Mouse (Mus musculus): ENCODE data around the gene Tns3. TPM values are rescaled to one million over a fixed set of nuclear protein-coding genes. Genes with fewer than 3 reads are reported as not detected.

Tns3 gene
- polyA plus RNA-seq, 1 experiment from 2014 or later: 11.0 TPM

DNA sequence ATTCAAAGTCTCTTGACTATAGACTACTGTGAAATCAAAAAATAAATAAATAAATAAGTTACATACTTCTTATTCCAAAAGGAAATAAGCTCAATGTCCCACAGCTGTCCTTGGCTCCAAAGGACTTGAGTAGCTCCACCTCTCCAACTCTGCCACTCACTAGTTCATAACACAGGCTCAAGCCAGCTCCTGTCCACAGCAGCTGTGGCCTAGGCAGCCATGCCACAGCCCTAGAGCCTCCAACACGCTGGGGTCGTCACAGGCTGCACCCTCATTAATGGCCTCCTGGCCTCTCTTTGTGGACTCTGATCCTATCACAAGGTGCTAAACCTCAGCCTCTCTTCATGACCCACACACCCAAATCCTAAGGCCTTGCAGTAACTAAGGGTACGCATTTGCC lies 18.7 kb downstream of the Tns3 start:
- H3K4me1 ChIP-seq (ENCODE audit: control insufficient read depth, insufficient read depth, low read length): 0 out of 2 replicates have a peak, but pooled peaks cover 2% of the 10 kb centered on the region
- WGBS (ENCODE audit: insufficient replicate concordance): 78% methylated on average over 3 of the region's 3 CpGs
- no peak for ATAC-seq (replicated peaks; ENCODE audit: insufficient number of reproducible peaks, low FRiP score, low TSS enrichment)

DNA sequence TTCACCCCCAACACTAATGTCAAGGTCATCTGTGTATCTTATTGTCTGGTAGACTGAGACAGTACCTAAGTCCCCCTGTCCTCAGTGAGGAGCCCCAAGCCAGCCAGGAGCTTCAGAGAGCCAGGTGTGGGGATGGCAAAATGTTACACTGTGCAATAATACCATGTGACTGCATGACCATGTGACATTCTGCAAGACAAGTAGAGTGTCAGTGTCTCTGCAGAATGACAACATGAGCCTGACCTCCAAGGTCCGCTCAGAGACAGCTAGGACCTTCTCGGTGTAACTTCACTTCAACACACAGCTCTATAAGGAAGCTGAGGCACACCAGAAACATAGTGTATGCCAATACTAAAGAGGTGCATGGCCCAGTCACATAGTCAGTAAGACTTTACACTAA lies 20.1 kb downstream of the Tns3 start:
- no peak for ATAC-seq (replicated peaks; ENCODE audit: insufficient number of reproducible peaks, low FRiP score, low TSS enrichment)
- no peak overlapping the region for H3K27ac ChIP-seq (ENCODE audit: low read depth, low read length)
- 86% methylated on average over 2 of the region's 2 CpGs for WGBS (ENCODE audit: insufficient replicate concordance)
- no peaks in the 10 kb centered on the region for H3K27me3 ChIP-seq (ENCODE audit: control insufficient read depth, insufficient read depth, low read length)
- H3K4me2 ChIP-seq: no peak overlapping the region
- no peak overlapping the region for H3K9ac ChIP-seq (ENCODE audit: low read depth, low read length)
- H3K36me3 ChIP-seq (ENCODE audit: control insufficient read depth, insufficient read depth, low read length): no peaks in the 10 kb centered on the region
- H3K4me3 ChIP-seq (ENCODE audit: low read depth, low read length): no peak overlapping the region
- peaks cover 10% of the 10 kb centered on the region for H3K4me1 ChIP-seq (ENCODE audit: control insufficient read depth, insufficient read depth, low read length)
- no peaks in the 10 kb centered on the region for H3K9me3 ChIP-seq (replicated peaks; ENCODE audit: control insufficient read depth, low read length)

More for the DNA sequence above, 18.7 kb downstream of the Tns3 start:
- H3K9ac ChIP-seq (ENCODE audit: low read depth, low read length): no peak overlapping the region
- H3K36me3 ChIP-seq (ENCODE audit: control insufficient read depth, insufficient read depth, low read length): no peaks in the 10 kb centered on the region
- no peak overlapping the region for H3K27ac ChIP-seq (ENCODE audit: low read depth, low read length)
- no peaks in the 10 kb centered on the region for H3K27me3 ChIP-seq (ENCODE audit: control insufficient read depth, insufficient read depth, low read length)
- H3K4me3 ChIP-seq (ENCODE audit: low read depth, low read length): no peak overlapping the region
- no peak overlapping the region for H3K4me2 ChIP-seq
- no peaks in the 10 kb centered on the region for H3K9me3 ChIP-seq (replicated peaks; ENCODE audit: control insufficient read depth, low read length)

DNA sequence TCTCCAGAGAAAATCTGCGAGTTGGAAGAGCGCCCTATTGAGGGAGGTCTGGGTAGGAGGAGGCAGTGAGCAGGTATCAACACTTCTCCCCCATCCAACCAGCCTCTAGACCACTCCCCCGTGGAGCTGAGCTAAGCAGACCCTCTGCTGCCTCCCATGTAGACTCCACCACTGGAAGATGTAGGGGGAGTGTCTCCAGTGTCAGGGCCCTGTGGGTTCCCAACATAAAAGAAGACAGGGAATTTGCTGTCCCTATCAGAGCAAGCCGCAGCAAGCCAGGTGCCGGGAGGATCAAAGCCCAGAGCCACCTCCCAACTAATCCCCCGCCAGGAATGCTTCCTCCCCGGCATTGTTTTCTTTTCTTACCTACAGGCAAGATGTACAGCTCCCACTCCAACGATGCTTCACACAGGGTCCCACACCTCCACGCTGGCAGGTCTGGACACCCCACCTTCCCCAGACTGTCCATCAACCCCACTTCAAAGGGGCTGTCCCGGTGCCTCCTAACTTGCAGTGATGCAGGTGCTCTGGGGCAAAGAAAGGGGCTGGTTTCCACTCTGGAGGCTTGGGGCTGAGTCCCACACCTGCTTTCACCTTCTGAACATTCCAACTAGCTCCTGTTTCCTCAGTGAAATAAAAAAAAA lies 22.6 kb downstream of the Tns3 start:
- 27% methylated on average over 10 of the region's 10 CpGs for WGBS (ENCODE audit: insufficient replicate concordance)
- Histone ChIP-seq H3K4me3 (ENCODE audit: low read depth, low read length) (no peak overlapping the region), H3K4me2 (no peak overlapping the region), H3K27me3 (ENCODE audit: control insufficient read depth, insufficient read depth, low read length) (no peaks in the 10 kb centered on the region), H3K4me1 (ENCODE audit: control insufficient read depth, insufficient read depth, low read length) (peaks cover 29% of the 10 kb centered on the region), H3K36me3 (ENCODE audit: control insufficient read depth, insufficient read depth, low read length) (no peaks in the 10 kb centered on the region), H3K9me3 (replicated peaks; ENCODE audit: control insufficient read depth, low read length) (no peaks in the 10 kb centered on the region), H3K9ac (ENCODE audit: low read depth, low read length) (no peak overlapping the region), H3K27ac (ENCODE audit: low read depth, low read length) (no peak overlapping the region)
- ATAC-seq (replicated peaks; ENCODE audit: insufficient number of reproducible peaks, low FRiP score, low TSS enrichment): no peak

DNA sequence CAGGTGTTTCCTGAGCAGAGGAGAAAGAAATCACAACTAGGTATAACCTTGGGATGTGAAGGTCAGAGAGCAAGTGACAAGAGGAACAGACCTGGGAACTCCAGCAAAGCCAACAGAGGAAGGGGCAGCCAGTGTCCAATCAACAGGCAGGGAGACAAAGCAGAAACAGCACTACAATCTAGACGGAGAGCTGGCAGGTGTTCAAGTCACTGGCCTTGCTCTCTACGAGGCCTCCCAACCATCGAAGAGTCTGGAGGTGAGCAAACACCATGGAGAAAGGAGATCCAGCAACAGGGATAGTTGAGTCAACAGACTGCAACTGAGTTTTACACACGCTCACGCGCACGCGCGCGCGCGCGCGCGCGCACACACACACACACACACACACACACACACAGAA lies 24.6 kb downstream of the Tns3 start:
- Histone ChIP-seq H3K9ac (ENCODE audit: low read depth, low read length) (no peak overlapping the region), H3K27ac (ENCODE audit: low read depth, low read length) (no peak overlapping the region; the same call in 1 of the 2 replicates), H3K4me1 (ENCODE audit: control insufficient read depth, insufficient read depth, low read length) (peaks cover 29% of the 10 kb centered on the region), H3K27me3 (ENCODE audit: control insufficient read depth, insufficient read depth, low read length) (no peaks in the 10 kb centered on the region), H3K9me3 (replicated peaks; ENCODE audit: control insufficient read depth, low read length) (no peaks in the 10 kb centered on the region), H3K4me2 (no peak overlapping the region), H3K36me3 (ENCODE audit: control insufficient read depth, insufficient read depth, low read length) (no peaks in the 10 kb centered on the region), H3K4me3 (ENCODE audit: low read depth, low read length) (no peak overlapping the region)
- WGBS (ENCODE audit: insufficient replicate concordance): 85% methylated on average over 16 of the region's 16 CpGs
- no peak for ATAC-seq (replicated peaks; ENCODE audit: insufficient number of reproducible peaks, low FRiP score, low TSS enrichment)

DNA sequence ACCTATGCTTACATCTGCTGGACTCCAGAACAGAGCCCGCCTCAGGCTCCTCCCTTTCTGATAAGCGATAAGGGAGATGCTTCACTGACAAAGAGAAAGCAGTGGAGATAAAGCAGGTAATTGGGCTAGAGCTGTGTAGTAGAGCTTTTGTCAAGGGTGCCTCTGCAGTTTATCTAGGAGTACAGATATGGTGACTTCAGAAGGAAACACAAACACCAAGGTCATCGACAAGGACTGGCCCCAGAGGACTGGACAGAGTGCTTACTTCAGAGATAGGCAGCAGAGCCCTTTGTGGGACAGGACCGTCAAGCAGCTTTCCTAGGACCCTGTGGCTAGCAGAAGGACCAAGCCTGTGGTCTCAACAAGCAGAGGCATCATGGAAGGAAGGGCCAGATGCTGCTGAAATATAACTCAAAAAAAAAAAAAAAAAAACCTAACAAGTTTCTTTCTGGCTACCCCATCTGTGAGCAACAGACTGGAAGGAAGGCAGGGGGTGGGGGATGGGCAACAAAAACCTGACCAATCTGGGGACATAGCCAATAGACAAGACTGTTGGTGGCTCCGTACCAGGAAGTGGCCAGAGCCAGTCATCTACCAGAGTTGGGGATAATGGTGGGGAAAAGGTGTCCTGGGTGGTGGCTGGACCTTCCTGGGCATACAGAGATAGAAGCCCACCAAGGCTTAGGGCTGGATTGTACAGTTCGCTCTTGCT lies 25.2 kb downstream of the Tns3 start:
- Histone ChIP-seq H3K36me3 (ENCODE audit: control insufficient read depth, insufficient read depth, low read length) (no peaks in the 10 kb centered on the region), H3K27ac (ENCODE audit: low read depth, low read length) (peak overlapping the region; percentile 22), H3K27me3 (ENCODE audit: control insufficient read depth, insufficient read depth, low read length) (no peaks in the 10 kb centered on the region), H3K4me3 (ENCODE audit: low read depth, low read length) (no peak overlapping the region), H3K9me3 (replicated peaks; ENCODE audit: control insufficient read depth, low read length) (no peaks in the 10 kb centered on the region), H3K4me1 (ENCODE audit: control insufficient read depth, insufficient read depth, low read length) (peaks cover 33% of the 10 kb centered on the region), H3K9ac (ENCODE audit: low read depth, low read length) (no peak overlapping the region), H3K4me2 (no peak overlapping the region)
- WGBS (ENCODE audit: insufficient replicate concordance): 49% methylated on average over 6 of the region's 6 CpGs
- ATAC-seq (replicated peaks; ENCODE audit: insufficient number of reproducible peaks, low FRiP score, low TSS enrichment): no peak

DNA sequence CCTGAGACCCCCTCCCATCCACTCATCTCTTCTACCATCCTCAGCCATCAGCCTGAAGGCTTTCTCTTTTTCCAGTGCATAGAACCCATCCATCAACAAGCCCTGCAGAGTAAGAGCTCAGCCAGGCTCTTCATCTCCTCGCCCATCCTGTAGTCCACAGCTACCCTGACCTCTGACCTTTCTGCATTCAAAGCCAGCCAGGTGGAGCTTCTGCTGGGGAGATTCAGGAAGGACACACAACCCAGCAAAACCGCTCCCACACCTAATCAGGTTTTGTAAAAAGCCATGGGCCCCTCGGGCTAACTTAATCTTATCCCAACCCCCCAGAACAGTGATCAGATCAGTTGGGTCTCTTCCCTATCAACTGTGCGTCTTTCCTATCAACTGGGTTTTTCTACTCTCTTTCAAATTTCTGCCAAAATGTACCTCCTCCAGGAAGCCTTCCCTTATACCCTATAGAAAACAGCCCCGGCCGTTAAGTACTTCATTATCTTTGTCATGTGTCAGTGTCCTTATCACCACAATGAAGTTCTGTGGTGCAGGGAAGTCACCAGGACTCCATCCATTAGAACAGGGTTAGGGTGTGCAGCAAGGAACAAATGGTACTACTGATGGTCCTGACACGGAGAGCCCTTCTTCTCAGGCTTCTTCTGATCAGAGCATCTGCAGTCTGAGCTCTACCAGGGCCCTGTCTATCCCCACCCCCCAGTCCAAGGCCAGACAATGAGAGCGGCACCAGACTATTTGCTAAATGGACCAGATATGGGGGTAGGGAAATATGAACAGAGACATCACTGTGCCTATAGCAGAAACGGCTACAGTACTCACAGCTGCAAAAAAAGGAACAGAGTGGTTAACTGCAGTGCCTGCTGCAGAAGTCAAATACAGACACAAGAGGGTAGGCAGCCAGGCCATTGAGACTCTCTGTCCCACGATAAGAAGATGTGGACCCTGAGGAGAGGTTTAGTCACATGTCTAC lies 26.6 kb downstream of the Tns3 start:
- Histone ChIP-seq H3K27me3 (ENCODE audit: control insufficient read depth, insufficient read depth, low read length) (no peaks in the 10 kb centered on the region), H3K27ac (ENCODE audit: low read depth, low read length) (no peak overlapping the region), H3K4me1 (ENCODE audit: control insufficient read depth, insufficient read depth, low read length) (peaks cover 33% of the 10 kb centered on the region), H3K4me2 (no peak overlapping the region), H3K4me3 (ENCODE audit: low read depth, low read length) (no peak overlapping the region), H3K36me3 (ENCODE audit: control insufficient read depth, insufficient read depth, low read length) (no peaks in the 10 kb centered on the region), H3K9me3 (replicated peaks; ENCODE audit: control insufficient read depth, low read length) (no peaks in the 10 kb centered on the region), H3K9ac (ENCODE audit: low read depth, low read length) (no peak overlapping the region)
- WGBS (ENCODE audit: insufficient replicate concordance): 48% methylated on average over 10 of the region's 10 CpGs
- ATAC-seq (replicated peaks; ENCODE audit: insufficient number of reproducible peaks, low FRiP score, low TSS enrichment): no peak

DNA sequence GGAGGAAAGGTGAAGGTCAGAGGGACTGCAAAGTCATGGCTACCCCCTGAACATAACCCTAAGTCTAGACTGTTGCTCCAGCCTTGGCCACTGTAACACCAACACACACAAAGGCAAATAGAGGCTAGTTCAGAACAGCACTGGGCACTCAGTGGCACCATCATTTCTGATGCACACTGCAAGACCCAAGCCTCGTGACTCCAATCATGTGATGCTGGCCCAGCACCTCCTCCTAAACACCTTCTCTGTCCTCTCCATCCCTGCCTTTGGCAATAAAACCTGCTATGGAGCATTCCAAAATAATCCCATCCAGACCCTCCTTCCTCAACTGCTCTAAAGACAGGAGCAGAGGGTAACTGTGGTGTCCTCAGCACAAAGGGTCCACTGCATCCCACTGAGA lies 27.7 kb downstream of the Tns3 start:
- Histone ChIP-seq H3K4me3 (ENCODE audit: low read depth, low read length) (no peak overlapping the region), H3K27me3 (ENCODE audit: control insufficient read depth, insufficient read depth, low read length) (no peaks in the 10 kb centered on the region), H3K9me3 (replicated peaks; ENCODE audit: control insufficient read depth, low read length) (no peaks in the 10 kb centered on the region), H3K27ac (ENCODE audit: low read depth, low read length) (no peak overlapping the region), H3K4me1 (ENCODE audit: control insufficient read depth, insufficient read depth, low read length) (peaks cover 33% of the 10 kb centered on the region), H3K36me3 (ENCODE audit: control insufficient read depth, insufficient read depth, low read length) (no peaks in the 10 kb centered on the region), H3K4me2 (no peak overlapping the region), H3K9ac (ENCODE audit: low read depth, low read length) (no peak overlapping the region)
- ATAC-seq (replicated peaks; ENCODE audit: insufficient number of reproducible peaks, low FRiP score, low TSS enrichment): no peak
- 71% methylated on average over 1 of the region's 1 CpGs for WGBS (ENCODE audit: insufficient replicate concordance)

DNA sequence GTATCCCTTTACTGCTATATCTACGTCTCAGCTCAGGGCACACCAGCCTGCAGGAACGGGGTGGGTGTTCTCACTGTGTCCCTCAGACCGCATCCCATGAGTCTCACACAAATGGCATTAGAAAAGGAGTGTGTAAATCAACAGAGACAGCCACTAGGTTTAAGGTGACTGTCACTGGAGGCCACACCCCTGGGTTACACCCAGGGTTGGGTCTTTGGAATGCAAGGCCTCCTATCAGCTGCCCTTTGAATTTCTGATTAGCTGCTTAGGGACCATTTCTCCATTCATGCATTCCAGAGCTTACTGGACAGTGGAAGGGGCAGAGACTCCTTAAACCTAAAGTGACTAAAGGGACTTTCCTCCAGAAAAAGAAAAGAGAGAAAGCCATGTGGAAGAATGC lies 28.6 kb downstream of the Tns3 start:
- no peaks in the 10 kb centered on the region for H3K27me3 ChIP-seq (ENCODE audit: control insufficient read depth, insufficient read depth, low read length)
- ATAC-seq (replicated peaks; ENCODE audit: insufficient number of reproducible peaks, low FRiP score, low TSS enrichment): no peak
- H3K27ac ChIP-seq (ENCODE audit: low read depth, low read length): no peak overlapping the region
- no peaks in the 10 kb centered on the region for H3K36me3 ChIP-seq (ENCODE audit: control insufficient read depth, insufficient read depth, low read length)
- H3K4me3 ChIP-seq (ENCODE audit: low read depth, low read length): no peak overlapping the region
- H3K9me3 ChIP-seq (replicated peaks; ENCODE audit: control insufficient read depth, low read length): no peaks in the 10 kb centered on the region
- 64% methylated on average over 3 of the region's 3 CpGs for WGBS (ENCODE audit: insufficient replicate concordance)
- H3K4me1 ChIP-seq (ENCODE audit: control insufficient read depth, insufficient read depth, low read length): peaks cover 30% of the 10 kb centered on the region
- no peak overlapping the region for H3K4me2 ChIP-seq
- H3K9ac ChIP-seq (ENCODE audit: low read depth, low read length): no peak overlapping the region

Data from heart, embryonic 11.5 days (tissue).